Mouse (Mus musculus) lung, postnatal 36 days (tissue): ENCODE measurements around the gene Ppp1r35.

ENCODE experiments used
- DNase-seq: peaks from one replicate; pipeline ENCODE4 v3.0.0; 2022; ENCODE audit warnings: mixed read lengths

The Ppp1r35 gene

GRCm38 (mm10) chr5:137751988-137752387 lies 26.7 kb upstream of the Ppp1r35 start:
- DNase-seq = no peak

GRCm38 (mm10) chr5:137753111-137753832 lies 25.4 kb upstream of the Ppp1r35 start:
- DNase-seq = no peak

GRCm38 (mm10) chr5:137755425-137755824 lies 23.2 kb upstream of the Ppp1r35 start:
- DNase-seq = no peak

- DNase-seq = no peak
Measured at GRCm38 (mm10) chr5:137756106-137756505, 22.5 kb upstream of the Ppp1r35 start.

- DNase-seq = peak; percentile 96
Measured at GRCm38 (mm10) chr5:137756882-137757661, 21.6 kb upstream of the Ppp1r35 start.

GRCm38 (mm10) chr5:137757887-137758286 lies 20.8 kb upstream of the Ppp1r35 start:
- DNase-seq = no peak

- DNase-seq = no peak
Measured at GRCm38 (mm10) chr5:137758921-137759534, 19.6 kb upstream of the Ppp1r35 start.

GRCm38 (mm10) chr5:137759971-137760412 lies 18.7 kb upstream of the Ppp1r35 start:
- peak; percentile 92 for DNase-seq

- DNase-seq = no peak
Measured at GRCm38 (mm10) chr5:137764609-137765340, 13.9 kb upstream of the Ppp1r35 start.

GRCm38 (mm10) chr5:137766270-137766669 lies 12.4 kb upstream of the Ppp1r35 start:
- no peak for DNase-seq

- no peak for DNase-seq
Measured at GRCm38 (mm10) chr5:137768475-137768874, 10.2 kb upstream of the Ppp1r35 start.

GRCm38 (mm10) chr5:137770709-137771108 lies 7.9 kb upstream of the Ppp1r35 start:
- DNase-seq = peak; percentile 48

- no peak for DNase-seq
Measured at GRCm38 (mm10) chr5:137772755-137773154, 5.9 kb upstream of the Ppp1r35 start.

- no peak for DNase-seq
Measured at GRCm38 (mm10) chr5:137775587-137776290, 2.9 kb upstream of the Ppp1r35 start.

GRCm38 (mm10) chr5:137776408-137776918 lies 2.2 kb upstream of the Ppp1r35 start:
- DNase-seq = peak; percentile 48

GRCm38 (mm10) chr5:137777267-137777845 lies 1.3 kb upstream of the Ppp1r35 start:
- no peak for DNase-seq

- peak; percentile 39 for DNase-seq
Measured at GRCm38 (mm10) chr5:137779053-137779933, 644 bp downstream of the Ppp1r35 start.

- DNase-seq = no peak
Measured at GRCm38 (mm10) chr5:137781661-137782060, 3.0 kb downstream of the Ppp1r35 start.

- no peak for DNase-seq
Measured at GRCm38 (mm10) chr5:137782776-137783522, 4.3 kb downstream of the Ppp1r35 start.
